Mouse (Mus musculus) erythroid progenitor cell, adult 5-6 weeks (primary cell): ENCODE results near the gene Pfpl. TPM values are rescaled to one million over a fixed set of nuclear protein-coding genes. Genes with fewer than 3 reads are reported as not detected.

Experiments used
- ATAC-seq: replicated peaks from 2 replicates; pipeline ENCODE4 v1.8.0; 2016; ENCODE audit warnings: moderate number of reproducible peaks, mild to moderate bottlenecking, moderate TSS enrichment, inconsistent platforms; ENCODE audit not compliant: poor library complexity, low FRiP score, severe bottlenecking
- total RNA-seq, 2 experiments: library from RNA; stranded (forward) in 1 of 2; stranded (reverse) in 1 of 2; fragments of 150-400 nt in 1 of 2; fragments of 186-747, 209-891 nt in 1 of 2; gene quantifications; 2 replicates each; pipeline versions ENCODE4 v1.2.3 to v1.2.4; 2015 to 2017; ENCODE audit warnings: low replicate concordance in 2 of 2

Pfpl gene
- total RNA-seq (2015; ENCODE audit: low replicate concordance) (not detected in 2 replicates), total RNA-seq (2017; ENCODE audit: low replicate concordance) (not detected in 2 replicates)

DNA sequence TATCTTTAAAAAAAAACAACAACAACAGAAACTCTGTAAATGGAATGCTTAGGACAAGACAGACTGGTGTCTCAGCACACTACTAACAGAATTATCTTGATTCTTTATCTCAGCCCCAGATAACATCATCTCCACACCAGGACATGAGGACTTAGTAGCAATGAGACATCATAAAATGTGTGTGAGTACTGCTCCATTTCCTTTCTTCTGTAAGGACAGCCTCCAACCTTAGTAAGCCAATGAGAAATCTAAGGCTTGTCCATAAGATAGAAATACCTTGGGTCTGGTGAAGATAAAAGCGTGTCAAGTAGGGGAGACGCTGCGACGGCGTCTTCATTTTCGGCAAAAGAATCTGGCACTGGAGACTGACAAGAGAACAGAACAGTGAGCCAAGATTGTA lies at the start of gene Pfpl:
TSS of gene Pfpl (plus strand) at position 301 of the 400 bp plus-strand sequence.
- ATAC-seq: no peak

DNA sequence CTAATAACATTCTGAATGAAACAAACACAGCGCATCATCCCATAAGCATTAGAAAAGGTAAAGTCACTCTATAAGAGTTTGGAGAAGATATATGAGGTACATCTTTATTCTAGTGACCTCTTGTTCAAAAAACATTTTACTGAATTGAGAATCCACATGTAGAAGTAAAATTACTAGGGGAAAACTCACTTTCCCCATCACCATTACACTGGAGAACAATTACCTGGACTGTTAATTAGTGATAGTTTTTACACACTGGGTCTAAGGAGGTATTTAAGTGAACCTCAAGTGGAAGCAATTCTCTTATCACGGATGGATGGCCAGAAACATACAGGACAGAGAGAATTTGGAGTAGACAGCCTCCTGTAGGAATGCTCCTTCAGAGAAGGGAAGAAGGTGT lies 40.7 kb upstream of the Pfpl start, which contains the start of gene Olfr1440:
TSS of gene Olfr1440 (plus strand) at position 301 of the 400 bp plus-strand sequence.
- no peak for ATAC-seq

DNA sequence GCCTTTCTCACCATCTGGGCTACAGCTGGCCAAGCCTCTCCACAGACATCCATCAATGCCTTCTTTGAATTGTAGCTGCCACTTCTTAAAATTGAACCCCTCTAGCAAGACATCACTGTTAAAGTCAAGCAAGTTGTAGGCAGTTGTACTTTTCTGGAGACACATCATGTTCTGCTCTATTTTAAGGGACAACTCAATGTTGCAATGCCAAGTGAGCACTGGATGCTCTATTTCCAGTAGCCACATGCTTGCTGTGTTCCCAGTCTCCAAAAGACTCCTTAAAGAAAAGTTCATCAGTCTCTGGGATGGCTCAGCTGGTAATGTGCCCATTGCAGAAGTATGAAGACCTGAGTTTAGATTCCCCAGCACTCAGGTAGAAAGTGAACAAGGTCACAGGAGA lies 14.0 kb upstream of the Pfpl start:
- no peak for ATAC-seq

DNA sequence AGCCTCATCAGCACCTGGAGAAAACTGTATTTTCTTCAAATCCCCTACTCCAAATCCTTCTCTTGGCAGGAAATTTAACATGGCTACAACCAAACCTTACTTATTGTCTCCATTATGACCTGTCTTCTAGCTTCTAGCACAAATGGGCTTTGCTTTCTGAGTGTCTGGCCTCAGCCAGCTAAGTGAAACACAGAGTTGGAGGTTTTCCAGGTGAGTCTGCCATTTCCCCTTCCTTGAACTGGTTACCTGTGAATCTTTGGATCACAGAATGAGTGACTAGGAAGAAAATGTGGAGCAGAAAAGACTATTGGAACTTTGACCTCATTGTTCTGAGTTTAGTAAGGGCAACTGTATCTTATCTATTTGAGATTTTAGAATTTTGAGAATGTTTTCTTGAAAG lies 10.3 kb upstream of the Pfpl start, which contains the start of gene Olfr1441:
TSS of gene Olfr1441 (plus strand) at position 73 of the 400 bp plus-strand sequence.
- no peak for ATAC-seq

DNA sequence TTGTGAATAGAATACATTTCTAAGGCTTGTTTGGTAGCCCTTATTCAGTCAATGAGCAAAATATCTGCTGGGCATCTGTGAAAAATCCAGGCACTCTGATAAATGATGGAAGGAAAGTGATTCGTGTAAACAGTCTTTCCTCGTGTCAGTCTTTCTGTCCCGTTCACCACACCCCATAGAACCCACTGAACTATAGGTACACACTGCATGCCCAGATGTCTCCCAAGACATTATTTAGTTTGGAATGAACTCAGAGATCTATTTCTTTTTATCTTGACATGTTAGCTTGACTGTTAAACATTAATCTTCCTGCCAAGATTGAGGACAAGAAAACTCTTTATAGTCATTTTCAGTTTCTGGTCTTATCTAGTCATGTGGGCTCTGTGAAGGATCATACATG lies 9.4 kb upstream of the Pfpl start:
- ATAC-seq: no peak

GRCm38 (mm10) chr19:12420555-12420954 lies 7.2 kb upstream of the Pfpl start:
- ATAC-seq: no peak

- no peak for ATAC-seq
Observed at GRCm38 (mm10) chr19:12421680-12422079, 6.0 kb upstream of the Pfpl start.

- ATAC-seq: no peak
Observed at GRCm38 (mm10) chr19:12427101-12427500, 604 bp upstream of the Pfpl start.

DNA sequence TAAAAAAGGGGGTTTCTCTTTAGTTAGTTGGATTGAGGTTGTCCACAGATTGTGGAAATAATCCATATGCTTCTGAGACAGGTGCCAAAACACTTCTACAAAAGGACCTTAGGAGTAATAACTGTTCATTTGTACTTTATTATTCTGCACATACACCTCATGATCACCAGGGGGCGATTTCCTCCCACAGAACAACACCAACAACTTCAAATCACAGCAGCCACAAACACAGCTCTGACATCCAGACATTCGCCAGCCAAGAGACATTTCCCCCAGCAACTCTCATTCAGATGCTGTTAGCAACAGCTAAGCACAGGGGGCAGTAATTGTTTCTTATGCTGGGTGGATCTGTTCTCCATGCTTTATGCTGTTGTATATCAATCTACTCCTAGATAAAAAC lies 5.3 kb downstream of the Pfpl start:
- ATAC-seq: no peak

DNA sequence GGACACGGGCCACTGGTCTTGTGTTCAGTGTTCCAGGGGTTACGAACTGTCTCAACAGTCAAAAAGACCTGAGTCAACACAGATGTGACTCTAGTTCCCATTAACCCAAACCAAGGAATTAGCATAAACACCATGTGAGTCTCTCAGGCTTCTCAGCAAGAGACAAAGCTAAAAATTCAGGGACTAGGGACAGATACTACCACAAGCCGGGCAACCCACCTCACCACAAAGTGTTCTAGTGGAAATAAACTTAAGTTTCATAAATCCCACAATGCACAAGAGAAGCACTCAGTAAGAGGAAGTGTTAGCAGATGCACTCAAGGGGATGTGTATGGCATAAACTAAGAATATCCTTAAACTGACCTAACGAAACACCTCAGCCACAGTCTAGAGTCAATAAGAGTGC lies 7.3 kb downstream of the Pfpl start:
- ATAC-seq: no peak

GRCm38 (mm10) chr19:12435750-12436524 lies 8.2 kb downstream of the Pfpl start:
- no peak for ATAC-seq

- ATAC-seq: no peak
Observed at GRCm38 (mm10) chr19:12439581-12439980, 11.9 kb downstream of the Pfpl start.

- ATAC-seq: no peak
Observed at GRCm38 (mm10) chr19:12440103-12440725, 12.5 kb downstream of the Pfpl start.

DNA sequence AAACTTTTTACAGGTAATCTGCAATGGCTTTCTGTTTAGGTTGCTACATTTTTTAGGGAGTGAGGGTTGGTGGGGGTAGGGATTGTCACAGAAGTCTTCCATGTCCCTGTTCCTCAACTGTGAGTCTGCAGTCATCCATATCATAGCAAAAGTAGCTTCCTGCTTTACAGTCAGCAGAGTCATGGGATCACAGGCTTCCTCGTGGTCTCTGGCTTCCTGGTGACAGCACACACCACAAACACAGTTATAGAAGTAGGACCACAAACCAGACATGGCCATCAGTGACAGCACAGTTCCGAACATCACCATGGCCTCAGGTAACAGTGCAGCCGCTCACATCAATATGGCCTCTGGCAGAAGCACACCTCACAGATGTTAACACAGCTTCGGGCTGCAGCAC lies 14.9 kb downstream of the Pfpl start:
- no peak for ATAC-seq

DNA sequence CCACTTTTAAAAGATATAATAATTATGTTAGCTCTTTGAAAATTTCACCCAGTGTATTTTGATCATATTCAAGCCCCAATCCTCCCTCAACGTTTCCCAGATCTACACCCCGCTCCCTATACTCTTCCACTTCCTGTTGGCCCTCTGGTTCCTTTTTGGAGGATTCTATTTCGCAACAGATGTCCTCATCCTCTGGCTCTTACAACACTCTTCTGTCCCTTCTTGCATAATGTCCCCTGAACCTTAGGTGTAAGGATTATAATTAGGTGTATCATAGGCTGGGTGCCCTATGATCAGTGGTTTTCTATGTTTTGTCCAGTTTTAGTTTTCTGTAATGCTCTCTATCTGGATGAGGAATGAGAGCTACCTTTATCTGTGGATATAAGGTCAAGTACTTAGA lies 17.3 kb downstream of the Pfpl start:
- no peak for ATAC-seq

GRCm38 (mm10) chr19:12457401-12458066 lies 29.8 kb downstream of the Pfpl start:
- ATAC-seq: no peak

GRCm38 (mm10) chr19:12459516-12459915 lies 31.8 kb downstream of the Pfpl start:
- ATAC-seq: no peak

DNA sequence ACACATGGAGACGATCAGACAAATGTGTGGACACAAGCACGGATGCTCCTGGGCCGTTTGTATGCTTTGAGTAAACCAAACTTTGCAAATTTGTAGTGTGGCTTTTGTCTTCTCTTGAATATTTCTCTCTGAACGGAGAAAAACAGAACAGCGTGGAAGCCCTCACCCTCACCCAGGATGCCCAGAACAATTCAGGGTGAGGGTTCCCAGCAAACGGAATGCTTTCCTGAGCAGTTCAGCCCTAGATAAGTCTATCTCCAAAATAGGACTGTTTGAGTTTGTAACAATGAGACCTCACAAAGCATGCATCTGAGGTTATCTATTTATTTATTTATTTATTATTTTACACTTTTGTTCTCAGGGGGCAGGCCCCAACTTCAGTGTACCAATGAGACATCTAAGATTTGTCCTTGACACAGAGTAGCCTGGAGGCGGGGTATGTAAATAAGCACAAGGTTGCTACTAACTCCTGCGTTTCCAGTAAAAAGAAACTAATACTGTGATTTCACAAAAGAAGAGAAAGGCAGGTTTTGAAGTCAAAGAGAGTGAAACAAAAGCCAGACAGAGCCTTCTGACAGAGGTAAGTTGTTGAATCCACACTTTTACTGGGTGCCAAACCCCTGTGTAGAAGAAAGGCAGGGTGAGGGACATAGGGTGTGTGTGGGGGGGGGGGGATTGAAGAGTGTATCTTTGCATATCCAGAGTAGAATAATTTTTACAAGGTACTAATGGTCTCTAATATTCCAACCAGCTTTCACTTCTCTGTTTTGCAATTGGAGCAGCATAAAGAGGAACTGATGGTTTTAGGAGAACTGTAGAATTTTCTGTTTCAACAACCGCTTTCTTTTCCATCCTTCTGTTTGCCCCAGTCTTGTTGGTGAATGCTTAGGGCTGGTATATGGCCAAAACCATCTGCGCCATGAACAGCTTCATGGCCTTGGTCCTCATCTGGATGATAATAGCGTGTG lies 32.9 kb downstream of the Pfpl start, which contains the start of gene Mpeg1:
TSS of gene Mpeg1 (plus strand) at position 498 of the 968 bp plus-strand sequence.
- no peak for ATAC-seq
